Mouse (Mus musculus) erythroblast, embryonic 14.5 days (primary cell): Measurements from ENCODE around the gene Ccdc85c.

ENCODE experiments used
- GATA1 ChIP-seq: IDR thresholded peaks from 2 replicates; pipeline ENCODE4 v1.6.1; 2012; ENCODE audit warnings: low read length, inconsistent platforms, mixed read lengths
- TAL1 ChIP-seq: IDR thresholded peaks from 3 replicates; pipeline ENCODE4 v1.6.1; 2012; ENCODE audit warnings: low read length, inconsistent platforms, mixed read lengths

- TF ChIP-seq GATA1 = no peak
- no peak for TF ChIP-seq TAL1
Measured at GRCm38 (mm10) chr12:108315818-108316217, 40.6 kb upstream of the Ccdc85c start.
